Mouse (Mus musculus) kidney, embryonic 14.5 days (tissue): ENCODE results near the gene Pip5k1b. TPM values are rescaled to one million over a fixed set of nuclear protein-coding genes. Genes with fewer than 3 reads are reported as not detected.
A peak's percentile ranks its signal among the peaks of the same experiment; 100 is the strongest.
"Not testable (repeated sequence)": the region's sequence is repeated elsewhere in the genome, so short reads cannot be mapped to it uniquely, and the experiment has no call there.

Experiments used
- ATAC-seq: fragments of 200-750 bp; cut with Nextera tagmentation; 2 replicates; pipeline ENCODE4 v1.8.0; 2017; ENCODE audit warnings: moderate number of reproducible peaks, mild to moderate bottlenecking, moderate TSS enrichment, moderate library complexity; ENCODE audit not compliant: low FRiP score, low TSS enrichment
- H3K27ac ChIP-seq: fragments of 300-500 bp; sonication (generic); 2 replicates; pipeline ENCODE4 v1.5.1; 2014; ENCODE audit warnings: low read depth, mild to moderate bottlenecking, low read length, moderate library complexity, mixed read lengths
- H3K27me3 ChIP-seq: fragments of 300-500 bp; sonication (generic); 2 replicates; pipeline ENCODE4 v1.6.1; 2014; ENCODE audit warnings: mild to moderate bottlenecking, low read length; ENCODE audit not compliant: control insufficient read depth, insufficient read depth
- H3K36me3 ChIP-seq: fragments of 300-500 bp; sonication (generic); 2 replicates; pipeline ENCODE4 v1.6.1; 2014; ENCODE audit warnings: low read length, mixed read lengths; ENCODE audit not compliant: control insufficient read depth, insufficient read depth
- H3K4me1 ChIP-seq: fragments of 300-500 bp; sonication (generic); 2 replicates; pipeline ENCODE4 v1.6.1; 2014; ENCODE audit warnings: low read length, mixed read lengths; ENCODE audit not compliant: control insufficient read depth, insufficient read depth
- H3K4me2 ChIP-seq: fragments of 300-500 bp; sonication (generic); replicated peaks from 2 replicates; pipeline ENCODE4 v1.6.1; 2014; ENCODE audit warnings: low read depth, mild to moderate bottlenecking, low read length
- H3K4me3 ChIP-seq: fragments of 300-500 bp; sonication (generic); 2 replicates; pipeline ENCODE4 v1.5.1; 2014; ENCODE audit warnings: mild to moderate bottlenecking, low read length
- H3K9ac ChIP-seq: fragments of 300-500 bp; sonication (generic); 2 replicates; pipeline ENCODE4 v1.6.1; 2014; ENCODE audit warnings: low read depth, mild to moderate bottlenecking, low read length, moderate library complexity
- H3K9me3 ChIP-seq: fragments of 300-500 bp; sonication (generic); 2 replicates; pipeline ENCODE4 v1.6.1; 2016; ENCODE audit warnings: low read length; ENCODE audit not compliant: control insufficient read depth
- WGBS: fragments of 180-500 bp; shearing (Covaris S2); extraction: QIAGEN DNeasy Blood & Tissue Kit; methylation state at CpG from one replicate; pipeline ENCODE4 v1.1.7; 2014; 5-methylcytosine and 5-hydroxymethylcytosine counted together
- polyA plus RNA-seq: library from polyadenylated mRNA; unstranded; fragments of >200 nt; fragmentation: Nextera tagmentation; extraction: Ambion mirVana; gene quantifications from 2 replicates; pipeline ENCODE4 v1.2.1, GENCODE M21; 2014

Gene Pip5k1b
- polyA plus RNA-seq, 1 experiment from 2014 or later: 3.1 TPM

DNA sequence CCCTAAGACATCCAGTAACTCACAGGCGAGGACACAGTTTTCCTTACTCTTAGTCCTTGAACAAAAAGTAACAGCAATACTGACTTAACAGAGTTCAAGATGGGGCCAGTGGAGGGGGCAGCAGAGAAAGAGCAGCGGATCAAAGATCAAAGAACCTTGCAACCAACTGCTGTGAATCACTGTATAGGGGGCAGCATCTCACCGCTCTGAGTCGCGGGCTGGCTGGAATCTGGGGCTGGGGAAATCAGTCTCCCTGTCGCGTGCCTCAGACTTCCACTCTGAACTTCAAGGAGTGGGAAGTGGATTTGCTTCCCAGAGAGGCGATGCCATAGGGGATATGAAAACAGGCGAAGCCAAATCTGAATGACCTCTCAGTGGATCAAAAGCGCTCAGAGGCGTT is 1.8 kb upstream of the Pip5k1b start:
- no peak; the same call in 1 of the 2 replicates for ATAC-seq
- H3K27ac ChIP-seq: no peak overlapping the region
- under 1% methylated on average over 11 of the region's 11 CpGs for WGBS
- H3K4me3 ChIP-seq: no peak overlapping the region
- no peaks in the 10 kb centered on the region for H3K36me3 ChIP-seq
- H3K9me3 ChIP-seq: no peaks in the 10 kb centered on the region
- H3K4me1 ChIP-seq: 0 out of 2 replicates have a peak, but pooled peaks cover 13% of the 10 kb centered on the region
- H3K27me3 ChIP-seq: no peaks in the 10 kb centered on the region; the same call in none of the 2 replicates
- peak overlapping the region; percentile 94 for H3K4me2 ChIP-seq
- H3K9ac ChIP-seq: no peak overlapping the region

DNA sequence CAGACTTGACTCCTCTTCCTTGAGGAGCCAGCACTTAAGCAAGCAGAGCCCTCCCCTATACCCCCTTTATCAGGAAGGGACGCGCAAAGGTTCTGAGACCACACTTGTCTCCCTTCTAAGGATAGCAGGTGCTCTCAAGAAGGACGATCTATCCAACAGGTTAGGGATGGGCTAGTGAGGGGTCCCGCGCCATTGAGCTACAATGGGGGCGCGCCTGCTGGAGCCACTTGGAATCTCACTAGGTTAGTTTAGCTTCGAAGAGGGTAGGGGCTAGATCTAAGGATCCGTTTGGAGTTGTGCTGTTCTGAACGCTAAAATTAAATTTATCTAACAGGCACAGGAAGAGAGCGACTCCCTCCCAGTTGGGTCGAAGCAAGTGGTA is 904 bp upstream of the Pip5k1b start:
- H3K9me3 ChIP-seq: no peaks in the 10 kb centered on the region
- H3K27me3 ChIP-seq: no peaks in the 10 kb centered on the region; the same call in none of the 2 replicates
- no peak overlapping the region for H3K27ac ChIP-seq
- peak overlapping the region; percentile 77 for H3K9ac ChIP-seq
- no peaks in the 10 kb centered on the region for H3K36me3 ChIP-seq
- H3K4me1 ChIP-seq: 0 out of 2 replicates have a peak, but pooled peaks cover 13% of the 10 kb centered on the region
- no peak; the same call in 1 of the 2 replicates for ATAC-seq
- H3K4me2 ChIP-seq: peak overlapping the region; percentile 94
- H3K4me3 ChIP-seq: peak overlapping the region; percentile 83
- 3% methylated on average over 12 of the region's 12 CpGs for WGBS

DNA sequence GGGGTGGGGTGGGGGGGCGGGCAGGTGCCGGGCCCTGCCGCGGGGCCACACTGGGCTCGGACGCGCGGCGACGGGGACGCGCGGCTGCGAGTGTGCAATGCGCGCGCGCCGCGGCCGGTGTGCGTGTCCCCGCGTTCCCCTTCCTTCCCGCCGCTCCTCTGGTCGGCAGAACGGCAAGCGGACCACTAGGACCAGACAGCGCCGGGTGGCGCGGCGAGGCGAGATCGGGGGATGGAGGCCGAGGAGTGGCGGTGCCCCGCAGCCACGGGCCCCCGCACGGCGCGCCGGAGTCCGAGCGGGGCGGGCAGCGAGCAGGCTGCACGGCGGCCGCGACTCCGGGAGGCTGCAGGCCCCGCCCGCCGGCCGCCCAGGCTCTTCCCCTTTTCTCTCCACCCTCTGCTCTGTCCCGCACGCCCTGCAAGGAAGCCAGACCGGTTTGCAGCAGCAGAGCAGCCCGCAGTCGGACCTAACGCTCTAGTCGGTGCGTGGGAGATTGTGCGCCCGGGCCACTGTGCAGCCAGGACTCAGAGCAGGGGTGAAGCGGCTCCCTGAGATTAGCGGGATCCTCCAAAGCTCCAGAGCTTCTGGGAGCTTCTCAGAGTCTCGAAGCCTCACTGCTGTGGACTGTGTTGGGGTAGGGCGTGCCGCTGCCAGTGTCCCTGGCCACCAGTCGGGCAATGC is 372 bp upstream of the Pip5k1b start:
- WGBS: under 1% methylated on average over 43 of the region's 74 CpGs
- no peaks in the 10 kb centered on the region for H3K9me3 ChIP-seq
- no peaks in the 10 kb centered on the region; the same call in none of the 2 replicates for H3K27me3 ChIP-seq
- peak overlapping the region; percentile 83 for H3K4me3 ChIP-seq
- H3K27ac ChIP-seq: peak overlapping the region; percentile 59; the same call in 1 of the 2 replicates
- H3K4me1 ChIP-seq: 0 out of 2 replicates have a peak, but pooled peaks cover 13% of the 10 kb centered on the region
- H3K9ac ChIP-seq: peak overlapping the region; percentile 77
- peak overlapping the region; percentile 94 for H3K4me2 ChIP-seq
- peak; percentile 88 for ATAC-seq
- H3K36me3 ChIP-seq: no peaks in the 10 kb centered on the region

GRCm38 (mm10) chr19:24554911-24555465 is 684 bp downstream of the Pip5k1b start:
- Histone ChIP-seq H3K4me1 (0 out of 2 replicates have a peak, but pooled peaks cover 13% of the 10 kb centered on the region), H3K27me3 (no peaks in the 10 kb centered on the region; the same call in none of the 2 replicates), H3K36me3 (no peaks in the 10 kb centered on the region), H3K4me2 (peak overlapping the region; percentile 94), H3K9me3 (no peaks in the 10 kb centered on the region), H3K4me3 (peak overlapping the region; percentile 83), H3K27ac (no peak overlapping the region), H3K9ac (peak overlapping the region; percentile 77)
- 0% methylated on average over 19 of the region's 19 CpGs for WGBS
- ATAC-seq: no peak

GRCm38 (mm10) chr19:24554425-24554824 is 1.2 kb downstream of the Pip5k1b start:
- Histone ChIP-seq H3K9ac (no peak overlapping the region), H3K36me3 (no peaks in the 10 kb centered on the region), H3K9me3 (no peaks in the 10 kb centered on the region), H3K4me3 (peak overlapping the region; percentile 83; the same call in 1 of the 2 replicates), H3K27me3 (no peaks in the 10 kb centered on the region; the same call in none of the 2 replicates), H3K27ac (no peak overlapping the region; the same call in 1 of the 2 replicates), H3K4me1 (0 out of 2 replicates have a peak, but pooled peaks cover 13% of the 10 kb centered on the region), H3K4me2 (peak overlapping the region; percentile 94)
- WGBS: 20% methylated on average over 4 of the region's 4 CpGs
- no peak for ATAC-seq

DNA sequence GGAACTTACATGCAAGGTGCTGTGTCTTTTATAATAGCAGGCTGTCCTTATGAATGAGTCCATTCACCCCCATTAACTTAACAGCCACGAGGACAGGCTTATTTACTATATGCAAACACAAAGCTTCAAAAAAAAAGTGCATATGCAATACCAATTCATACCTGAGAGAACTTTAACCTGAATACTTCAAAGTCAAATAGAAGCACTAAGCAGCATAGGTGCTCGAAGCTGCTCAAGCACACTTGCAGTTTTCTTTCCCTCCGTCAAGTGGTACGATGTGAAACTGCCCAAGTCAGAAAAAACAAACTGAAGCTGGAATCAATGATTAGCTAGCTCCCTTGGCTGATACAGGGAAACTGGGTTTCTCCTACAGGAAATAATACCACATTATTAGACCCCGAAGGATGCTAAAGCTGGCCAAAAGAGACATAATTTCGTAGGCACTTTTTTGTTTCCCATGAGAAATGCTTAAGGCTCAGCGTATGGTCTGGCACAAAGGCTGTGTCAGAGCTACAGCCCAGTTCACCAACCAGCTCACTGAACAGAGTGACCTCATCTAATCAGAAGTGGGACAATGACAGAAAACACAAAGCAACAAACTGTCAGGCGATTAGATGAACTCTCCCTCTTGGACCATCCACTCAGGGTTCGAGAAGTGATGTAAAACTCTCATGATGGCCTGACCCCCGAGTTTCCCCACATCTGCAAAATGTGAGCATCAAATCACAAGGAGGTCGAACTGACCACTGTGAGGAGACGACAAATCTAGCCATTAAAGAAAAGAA is 2.2 kb downstream of the Pip5k1b start:
- no peak overlapping the region for H3K4me3 ChIP-seq
- no peak overlapping the region for H3K9ac ChIP-seq
- ATAC-seq: no peak
- H3K27ac ChIP-seq: no peak overlapping the region
- H3K9me3 ChIP-seq: no peaks in the 10 kb centered on the region
- no peaks in the 10 kb centered on the region; the same call in none of the 2 replicates for H3K27me3 ChIP-seq
- H3K4me1 ChIP-seq: 0 out of 2 replicates have a peak, but pooled peaks cover 13% of the 10 kb centered on the region
- no peak overlapping the region for H3K4me2 ChIP-seq
- H3K36me3 ChIP-seq: no peaks in the 10 kb centered on the region
- 69% methylated on average over 12 of the region's 12 CpGs for WGBS

DNA sequence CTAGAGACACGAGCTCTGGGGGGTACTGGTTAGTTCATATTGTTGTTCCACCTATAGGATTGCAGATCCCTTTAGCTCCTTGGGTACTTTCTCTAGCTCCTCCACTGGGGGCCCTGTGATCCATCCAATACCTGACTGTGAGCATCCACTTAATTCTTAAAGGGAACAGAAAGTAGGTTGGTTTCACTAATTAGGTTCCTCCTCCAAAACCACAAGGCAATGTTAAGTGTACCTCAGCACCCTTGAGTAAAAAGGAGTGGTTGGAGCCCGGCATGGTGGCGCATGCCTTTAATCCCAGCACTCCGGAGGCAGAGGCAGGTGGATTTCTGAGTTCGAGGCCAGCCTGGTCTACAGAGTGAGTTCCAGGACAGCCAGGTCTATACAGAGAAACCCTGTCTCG is 3.0 kb downstream of the Pip5k1b start:
- H3K36me3 ChIP-seq, H3K27ac ChIP-seq, H3K4me2 ChIP-seq, H3K27me3 ChIP-seq, H3K9me3 ChIP-seq, H3K9ac ChIP-seq, H3K4me3 ChIP-seq, ATAC-seq: not testable (repeated sequence)
- 84% methylated on average over 6 of the region's 6 CpGs for WGBS
- H3K4me1 ChIP-seq: 0 out of 2 replicates have a peak, but pooled peaks cover 13% of the 10 kb centered on the region

- no peak overlapping the region for H3K4me3 ChIP-seq
- WGBS: 71% methylated on average over 3 of the region's 3 CpGs
- no peaks in the 10 kb centered on the region for H3K36me3 ChIP-seq
- H3K4me2 ChIP-seq: no peak overlapping the region
- H3K9ac ChIP-seq: no peak overlapping the region
- no peak for ATAC-seq
- H3K27ac ChIP-seq: no peak overlapping the region
- H3K27me3 ChIP-seq: no peaks in the 10 kb centered on the region; the same call in none of the 2 replicates
- peaks cover 9% of the 10 kb centered on the region for H3K9me3 ChIP-seq
- 0 out of 2 replicates have a peak, but pooled peaks cover 4% of the 10 kb centered on the region for H3K4me1 ChIP-seq
These were observed 4.3 kb downstream of the Pip5k1b start for GRCm38 (mm10) chr19:24551196-24551954.
